ENCODE assay signal across 10 mouse cellular contexts in genomic region chr1:88284946-88285320, GRCm38 (mm10). TPM values are rescaled to one million over a fixed set of nuclear protein-coding genes. Genes with fewer than 3 reads are reported as not detected.
DNase-seq lines count a peak whose midpoint lies in the region; ATAC-seq and TF ChIP-seq lines count a peak whose summit lies in the region.
"Had no signal": no experiment of that assay in that cellular context is flagged by ENCODE, and none has a peak within 500 bp of the region (broad histone marks: within the 10 kb centered on the region; RNA-seq: fewer than 3 reads in every experiment).

No protein-coding gene starts in this region.

- peaks cover 76% of the 10 kb centered on the region for H3K9me3 ChIP-seq in midbrain, embryonic 12.5 days
- H3K9me3 ChIP-seq in midbrain, embryonic 14.5 days (ENCODE audit: control insufficient read depth, low read length), result peaks cover 72% of the 10 kb centered on the region
- H3K9me3 ChIP-seq in liver, postnatal 0 days (ENCODE audit: low read length), result no peaks in the 10 kb centered on the region

- no peaks in the 10 kb centered on the region for H3K4me1 ChIP-seq in midbrain, embryonic 12.5 days
- H3K4me1 ChIP-seq in midbrain, embryonic 14.5 days (ENCODE audit: control insufficient read depth, insufficient read depth, low read length), result no peaks in the 10 kb centered on the region
- H3K4me1 ChIP-seq in liver, postnatal 0 days (ENCODE audit: insufficient read depth), result peaks cover 19% of the 10 kb centered on the region

- H3K9ac ChIP-seq in midbrain, embryonic 12.5 days (replicated peaks), result no peak overlapping the region
- no peak overlapping the region for H3K9ac ChIP-seq in midbrain, embryonic 14.5 days (replicated peaks; ENCODE audit: low read length)
- H3K9ac ChIP-seq in liver, postnatal 0 days (replicated peaks), result no peak overlapping the region

- no peak for TF ChIP-seq CTCF in liver, postnatal 0 days (IDR thresholded peaks at IDR 0.05; ENCODE audit: low read depth)

- H3K4me2 ChIP-seq in midbrain, embryonic 12.5 days (replicated peaks), result no peak overlapping the region
- H3K4me2 ChIP-seq in midbrain, embryonic 14.5 days (ENCODE audit: low read length), result no peak overlapping the region
- no peak overlapping the region for H3K4me2 ChIP-seq in liver, postnatal 0 days (ENCODE audit: low read depth, low read length)

- no peak for TF ChIP-seq EP300 in liver, postnatal 0 days (IDR thresholded peaks at IDR 0.05; ENCODE audit: low read depth)

- WGBS in midbrain, embryonic 12.5 days, result 63% methylated on average over 7 of the region's 7 CpGs
- 63% methylated on average over 7 of the region's 7 CpGs for WGBS in midbrain, embryonic 14.5 days
- WGBS in liver, postnatal 0 days (ENCODE audit: insufficient replicate concordance), result 60% methylated on average over 7 of the region's 7 CpGs

- H3K27me3 ChIP-seq in midbrain, embryonic 12.5 days, result no peaks in the 10 kb centered on the region
- H3K27me3 ChIP-seq in midbrain, embryonic 14.5 days (ENCODE audit: control insufficient read depth, insufficient read depth, low read length), result no peaks in the 10 kb centered on the region
- no peaks in the 10 kb centered on the region for H3K27me3 ChIP-seq in liver, postnatal 0 days (ENCODE audit: insufficient read depth, low read length)
- H3K27me3 ChIP-seq: Patski had no signal

- H3K27ac ChIP-seq in midbrain, embryonic 12.5 days (replicated peaks), result no peak overlapping the region
- no peak overlapping the region for H3K27ac ChIP-seq in midbrain, embryonic 14.5 days (replicated peaks; ENCODE audit: low read depth, low read length)
- H3K27ac ChIP-seq in liver, postnatal 0 days (ENCODE audit: low read depth), result no peak overlapping the region

- no peak overlapping the region for H3K4me3 ChIP-seq in midbrain, embryonic 12.5 days
- no peak overlapping the region for H3K4me3 ChIP-seq in midbrain, embryonic 14.5 days (replicated peaks; ENCODE audit: low read depth, low read length)
- H3K4me3 ChIP-seq in liver, postnatal 0 days (ENCODE audit: low read depth, low read length), result no peak overlapping the region

- ATAC-seq in midbrain, embryonic 12.5 days (ENCODE audit: low FRiP score, low read depth), result peak; percentile 10
- no peak for ATAC-seq in midbrain, embryonic 14.5 days (ENCODE audit: low FRiP score, low TSS enrichment)
- ATAC-seq in liver, postnatal 0 days, result no peak
- ATAC-seq: Patski had no signal

- DNase-seq in embryo, embryonic 11 days, result peak; percentile 47
- no peak for DNase-seq in embryo, embryonic 10 days (ENCODE audit: low spot score)
- no peak for DNase-seq in midbrain, embryonic 14.5 days
- peak; percentile 51 for DNase-seq in adrenal gland, postnatal 25 days
- DNase-seq in liver, postnatal 0 days, result peak; percentile 71
- DNase-seq in frontal cortex, postnatal 25 days (ENCODE audit: low spot score in 2 of 2), result no peak
- no peak for DNase-seq in ovary, postnatal 10 days (ENCODE audit: low spot score)

- H3K36me3 ChIP-seq in midbrain, embryonic 12.5 days, result no peaks in the 10 kb centered on the region
- no peaks in the 10 kb centered on the region for H3K36me3 ChIP-seq in midbrain, embryonic 14.5 days (ENCODE audit: control insufficient read depth, insufficient read depth, low read length)
- H3K36me3 ChIP-seq in liver, postnatal 0 days (replicated peaks; ENCODE audit: insufficient read depth, low read length), result no peaks in the 10 kb centered on the region

RNA-seq across cellular contexts. Expression of gene Trpm8, which starts 7.5 kb away (rescaled TPM):
- not detected in 2 replicates for polyA plus RNA-seq in midbrain, embryonic 12.5 days (2016; fragmentation: Nextera tagmentation; extraction: Ambion mirVana)
- 0.14 TPM in 1 of 2 replicates, not detected in the other for polyA plus RNA-seq in midbrain, embryonic 14.5 days (2014; fragmentation: Nextera tagmentation; extraction: Ambion mirVana)
- not detected in 2 replicates for total RNA-seq in adrenal gland, postnatal 25 days (2021)
- not detected in 2 replicates for polyA plus RNA-seq in liver, postnatal 0 days (2015; fragmentation: Nextera tagmentation; extraction: Ambion mirVana)
- polyA plus RNA-seq: small intestine, adult 2 months had no signal

RNA-seq across cellular contexts. Expression of gene Hjurp, which starts 7.5 kb away (rescaled TPM):
- 189 and 190 TPM in 2 replicates for polyA plus RNA-seq in midbrain, embryonic 12.5 days (2016; fragmentation: Nextera tagmentation; extraction: Ambion mirVana)
- 52.9 and 80.2 TPM in 2 replicates for polyA plus RNA-seq in midbrain, embryonic 14.5 days (2014; fragmentation: Nextera tagmentation; extraction: Ambion mirVana)
- total RNA-seq in adrenal gland, postnatal 25 days (2021), result 58.4 and 64.0 TPM in 2 replicates
- 31.4 and 37.0 TPM in 2 replicates for polyA plus RNA-seq in liver, postnatal 0 days (2015; fragmentation: Nextera tagmentation; extraction: Ambion mirVana)

RNA-seq across cellular contexts. Expression of gene Mroh2a, which starts 58.1 kb away (rescaled TPM):
- 1.1 and 1.6 TPM in 2 replicates for polyA plus RNA-seq in midbrain, embryonic 12.5 days (2016; fragmentation: Nextera tagmentation; extraction: Ambion mirVana)
- 0.66 and 1.8 TPM in 2 replicates for polyA plus RNA-seq in midbrain, embryonic 14.5 days (2014; fragmentation: Nextera tagmentation; extraction: Ambion mirVana)
- 0.33 TPM in 1 of 2 replicates, not detected in the other for total RNA-seq in adrenal gland, postnatal 25 days (2021)
- polyA plus RNA-seq in liver, postnatal 0 days (2015; fragmentation: Nextera tagmentation; extraction: Ambion mirVana), result 0.61 and 0.66 TPM in 2 replicates

Comparison
In these comparisons a context has a peak if more than half of its experiments do, and no peak if none do; other contexts are left out.
1. DNase-seq: peak in embryo, embryonic 11 days (single experiment), adrenal gland, postnatal 25 days (single experiment) and liver, postnatal 0 days (single experiment); none in embryo, embryonic 10 days (single experiment), midbrain, embryonic 14.5 days (single experiment), frontal cortex, postnatal 25 days (0 of 2) and ovary, postnatal 10 days (single experiment).